1 mouse cellular context compared by ENCODE assay signal in genomic region chr1:93746179-93746578, GRCm38 (mm10).
TF ChIP-seq lines count a peak whose summit lies in the region.

No protein-coding gene starts in this region.

TF ChIP-seq in MEL, 35 proteins besides CTCF, POLR2A, EP300 and RAD21 (continued from another document):
- no peak for TF ChIP-seq MYB (IDR thresholded peaks at IDR 0.05; ENCODE audit: low read depth, low read length)
- TF ChIP-seq SIN3A (IDR thresholded peaks at IDR 0.05; ENCODE audit: low read length) = no peak
- TF ChIP-seq ZKSCAN1 (IDR thresholded peaks at IDR 0.05; ENCODE audit: low read depth, low read length) = no peak
